Mouse (Mus musculus): ENCODE measurements around the gene Lif. TPM values are rescaled to one million over a fixed set of nuclear protein-coding genes. Genes with fewer than 3 reads are reported as not detected.

The Lif gene
- total and polyA plus RNA-seq, 3 experiments, result 0.02 to 1.2 (median 0.75) TPM

- H3K36me3 ChIP-seq (replicated peaks), result no peaks in the 10 kb centered on the region
- TF ChIP-seq POLR2AphosphoS5 (IDR thresholded peaks at IDR 0.05; ENCODE audit: insufficient replicate concordance, low read depth, low read length), result no peak
- TF ChIP-seq GATA1 (IDR thresholded peaks at IDR 0.05; ENCODE audit: borderline replicate concordance, low read length), result no peak
- TF ChIP-seq GATA2 (IDR thresholded peaks at IDR 0.05; ENCODE audit: borderline replicate concordance, low read depth, low read length), result no peak
- no peak for TF ChIP-seq TAL1 (conservative IDR thresholded peaks at IDR 0.05; ENCODE audit: low read depth, low read length)
- TF ChIP-seq CTCF (IDR thresholded peaks at IDR 0.05; ENCODE audit: low read depth, low read length), result no peak
- H3K9me3 ChIP-seq (replicated peaks), result no peaks in the 10 kb centered on the region
- H3K4me3 ChIP-seq (ENCODE audit: low read depth, low read length), result no peak overlapping the region
- ATAC-seq (ENCODE audit: extremely low read depth, insufficient number of reproducible peaks, low FRiP score, poor library complexity, severe bottlenecking), result no peak
- H3K27me3 ChIP-seq (ENCODE audit: insufficient read depth, low read length), result peaks cover 15% of the 10 kb centered on the region
- DNase-seq (ENCODE audit: low spot score), result no peak
- peaks cover 75% of the 10 kb centered on the region for H3K4me1 ChIP-seq (ENCODE audit: insufficient read depth, low read depth, low read length)
Measured at GRCm38 (mm10) chr11:4299735-4300474, 42.5 kb downstream of the Lif start.

DNA sequence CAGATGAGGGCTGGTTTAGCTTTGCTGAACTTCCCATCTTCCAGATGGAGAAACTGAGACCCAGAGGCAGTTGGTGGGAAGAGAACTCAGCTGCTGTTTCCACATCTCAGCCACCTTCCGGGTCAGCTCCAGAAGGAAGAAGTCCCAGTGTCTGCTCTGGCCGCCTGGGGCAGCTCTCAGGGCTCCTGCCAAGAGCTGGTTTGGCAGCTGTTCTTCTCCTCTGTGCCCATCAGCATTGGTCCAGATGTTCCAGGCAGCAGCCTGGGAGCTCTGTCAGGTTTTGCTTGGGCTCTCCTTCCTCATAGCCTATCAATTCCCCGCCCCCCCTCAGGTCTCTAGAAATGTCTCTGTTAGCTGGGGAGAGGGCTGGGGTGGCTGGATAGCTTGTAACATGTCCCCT, 43.3 kb downstream of the Lif start:
- Histone ChIP-seq H3K27me3 (ENCODE audit: insufficient read depth, low read length) (peaks cover 15% of the 10 kb centered on the region), H3K4me3 (ENCODE audit: low read depth, low read length) (no peak overlapping the region), H3K9me3 (replicated peaks) (no peaks in the 10 kb centered on the region), H3K4me1 (ENCODE audit: insufficient read depth, low read depth, low read length) (peaks cover 72% of the 10 kb centered on the region), H3K36me3 (replicated peaks) (no peaks in the 10 kb centered on the region)
- ATAC-seq (ENCODE audit: extremely low read depth, insufficient number of reproducible peaks, low FRiP score, poor library complexity, severe bottlenecking) (no peak), DNase-seq (ENCODE audit: low spot score) (no peak)
- TF ChIP-seq CTCF (IDR thresholded peaks at IDR 0.05; ENCODE audit: low read depth, low read length), result no peak
- no peak for TF ChIP-seq TAL1 (conservative IDR thresholded peaks at IDR 0.05; ENCODE audit: low read depth, low read length)
- TF ChIP-seq POLR2AphosphoS5 (IDR thresholded peaks at IDR 0.05; ENCODE audit: insufficient replicate concordance, low read depth, low read length), result no peak
- TF ChIP-seq GATA1 (IDR thresholded peaks at IDR 0.05; ENCODE audit: borderline replicate concordance, low read length), result no peak
- no peak for TF ChIP-seq GATA2 (IDR thresholded peaks at IDR 0.05; ENCODE audit: borderline replicate concordance, low read depth, low read length)

- Histone ChIP-seq H3K4me3 (ENCODE audit: low read depth, low read length) (no peak overlapping the region), H3K9me3 (replicated peaks) (no peaks in the 10 kb centered on the region), H3K36me3 (replicated peaks) (no peaks in the 10 kb centered on the region), H3K27me3 (ENCODE audit: insufficient read depth, low read length) (peaks cover 12% of the 10 kb centered on the region), H3K4me1 (ENCODE audit: insufficient read depth, low read depth, low read length) (peaks cover 70% of the 10 kb centered on the region)
- no peak for TF ChIP-seq GATA1 (IDR thresholded peaks at IDR 0.05; ENCODE audit: borderline replicate concordance, low read length)
- no peak for TF ChIP-seq CTCF (IDR thresholded peaks at IDR 0.05; ENCODE audit: low read depth, low read length)
- TF ChIP-seq GATA2 (IDR thresholded peaks at IDR 0.05; ENCODE audit: borderline replicate concordance, low read depth, low read length), result no peak
- TF ChIP-seq TAL1 (conservative IDR thresholded peaks at IDR 0.05; ENCODE audit: low read depth, low read length), result no peak
- TF ChIP-seq POLR2AphosphoS5 (IDR thresholded peaks at IDR 0.05; ENCODE audit: insufficient replicate concordance, low read depth, low read length), result no peak
- ATAC-seq (ENCODE audit: extremely low read depth, insufficient number of reproducible peaks, low FRiP score, poor library complexity, severe bottlenecking) (no peak), DNase-seq (ENCODE audit: low spot score) (no peak)
Measured at GRCm38 (mm10) chr11:4302363-4302913, 45.1 kb downstream of the Lif start.

DNA sequence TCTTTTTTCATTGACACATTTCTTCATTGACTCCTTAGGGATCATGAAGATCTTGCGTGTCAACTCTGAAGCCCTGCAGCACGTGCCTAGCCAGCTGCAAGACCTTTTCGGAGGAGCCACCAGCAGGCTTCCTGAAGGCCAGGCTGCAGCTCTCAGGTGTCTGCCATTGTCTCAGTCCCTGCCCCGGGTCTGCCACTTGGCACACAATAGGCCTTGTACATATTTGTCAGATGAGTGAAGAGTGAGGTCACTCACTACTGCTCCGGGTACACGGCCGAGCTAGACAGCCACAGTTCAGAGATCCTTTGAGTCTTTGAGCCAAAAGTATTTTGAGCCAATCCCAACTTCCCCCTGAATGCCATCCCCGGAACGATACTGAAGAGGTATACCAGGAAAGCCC, 45.7 kb downstream of the Lif start:
- DNase-seq (ENCODE audit: low spot score), result no peak
- H3K9me3 ChIP-seq (replicated peaks), result no peaks in the 10 kb centered on the region
- H3K27me3 ChIP-seq (ENCODE audit: insufficient read depth, low read length), result peaks cover 12% of the 10 kb centered on the region
- H3K4me3 ChIP-seq (ENCODE audit: low read depth, low read length), result no peak overlapping the region
- no peaks in the 10 kb centered on the region for H3K36me3 ChIP-seq (replicated peaks)
- peaks cover 71% of the 10 kb centered on the region for H3K4me1 ChIP-seq (ENCODE audit: insufficient read depth, low read depth, low read length)
- no peak for ATAC-seq (ENCODE audit: extremely low read depth, insufficient number of reproducible peaks, low FRiP score, poor library complexity, severe bottlenecking)
- TF ChIP-seq POLR2AphosphoS5 (IDR thresholded peaks at IDR 0.05; ENCODE audit: insufficient replicate concordance, low read depth, low read length) (no peak), GATA1 (IDR thresholded peaks at IDR 0.05; ENCODE audit: borderline replicate concordance, low read length) (no peak), GATA2 (IDR thresholded peaks at IDR 0.05; ENCODE audit: borderline replicate concordance, low read depth, low read length) (no peak), TAL1 (conservative IDR thresholded peaks at IDR 0.05; ENCODE audit: low read depth, low read length) (no peak), CTCF (IDR thresholded peaks at IDR 0.05; ENCODE audit: low read depth, low read length) (no peak)

DNA sequence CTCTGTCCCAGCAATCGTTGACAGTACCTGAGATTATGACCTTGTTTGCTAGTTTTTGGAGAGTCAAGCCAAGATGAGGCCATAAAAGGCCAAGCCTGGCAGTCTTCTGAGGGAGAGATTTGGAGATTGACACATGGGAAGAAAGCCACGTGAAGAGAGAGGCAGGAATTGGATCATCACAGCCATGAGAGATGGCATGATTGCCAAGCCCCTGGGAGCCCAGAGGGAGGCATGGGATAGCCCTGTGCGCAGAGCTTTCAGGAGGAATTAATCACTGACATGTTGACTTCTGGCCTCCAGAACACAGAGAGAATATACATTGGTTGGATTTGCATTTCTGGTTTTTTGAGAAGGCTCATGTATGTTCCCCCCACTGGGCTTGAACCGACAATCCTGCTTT, 46.8 kb downstream of the Lif start:
- TF ChIP-seq TAL1 (conservative IDR thresholded peaks at IDR 0.05; ENCODE audit: low read depth, low read length) (no peak), GATA1 (IDR thresholded peaks at IDR 0.05; ENCODE audit: borderline replicate concordance, low read length) (no peak), CTCF (IDR thresholded peaks at IDR 0.05; ENCODE audit: low read depth, low read length) (no peak), POLR2AphosphoS5 (IDR thresholded peaks at IDR 0.05; ENCODE audit: insufficient replicate concordance, low read depth, low read length) (no peak), GATA2 (IDR thresholded peaks at IDR 0.05; ENCODE audit: borderline replicate concordance, low read depth, low read length) (no peak)
- H3K4me3 ChIP-seq (ENCODE audit: low read depth, low read length), result no peak overlapping the region
- H3K4me1 ChIP-seq (ENCODE audit: insufficient read depth, low read depth, low read length), result peaks cover 72% of the 10 kb centered on the region
- DNase-seq (ENCODE audit: low spot score), result no peak
- ATAC-seq (ENCODE audit: extremely low read depth, insufficient number of reproducible peaks, low FRiP score, poor library complexity, severe bottlenecking), result no peak
- no peaks in the 10 kb centered on the region for H3K36me3 ChIP-seq (replicated peaks)
- H3K27me3 ChIP-seq (ENCODE audit: insufficient read depth, low read length), result peaks cover 12% of the 10 kb centered on the region
- no peaks in the 10 kb centered on the region for H3K9me3 ChIP-seq (replicated peaks)

GRCm38 (mm10) chr11:4305090-4305489, 47.7 kb downstream of the Lif start:
- H3K27me3 ChIP-seq (ENCODE audit: insufficient read depth, low read length), result peaks cover 3% of the 10 kb centered on the region
- H3K4me1 ChIP-seq (ENCODE audit: insufficient read depth, low read depth, low read length), result peaks cover 71% of the 10 kb centered on the region
- ATAC-seq (ENCODE audit: extremely low read depth, insufficient number of reproducible peaks, low FRiP score, poor library complexity, severe bottlenecking) (no peak), DNase-seq (ENCODE audit: low spot score) (no peak)
- H3K9me3 ChIP-seq (replicated peaks), result no peaks in the 10 kb centered on the region
- H3K4me3 ChIP-seq (ENCODE audit: low read depth, low read length), result no peak overlapping the region
- no peaks in the 10 kb centered on the region for H3K36me3 ChIP-seq (replicated peaks)
- TF ChIP-seq CTCF (IDR thresholded peaks at IDR 0.05; ENCODE audit: low read depth, low read length), result no peak
- TF ChIP-seq TAL1 (conservative IDR thresholded peaks at IDR 0.05; ENCODE audit: low read depth, low read length), result no peak
- no peak for TF ChIP-seq GATA2 (IDR thresholded peaks at IDR 0.05; ENCODE audit: borderline replicate concordance, low read depth, low read length)
- no peak for TF ChIP-seq POLR2AphosphoS5 (IDR thresholded peaks at IDR 0.05; ENCODE audit: insufficient replicate concordance, low read depth, low read length)
- no peak for TF ChIP-seq GATA1 (IDR thresholded peaks at IDR 0.05; ENCODE audit: borderline replicate concordance, low read length)
